Mouse (Mus musculus): ENCODE measurements around the gene Adam30.
"Not testable (repeated sequence)": the region's sequence is repeated elsewhere in the genome, so short reads cannot be mapped to it uniquely, and the experiment has no call there.

Gene Adam30

DNA sequence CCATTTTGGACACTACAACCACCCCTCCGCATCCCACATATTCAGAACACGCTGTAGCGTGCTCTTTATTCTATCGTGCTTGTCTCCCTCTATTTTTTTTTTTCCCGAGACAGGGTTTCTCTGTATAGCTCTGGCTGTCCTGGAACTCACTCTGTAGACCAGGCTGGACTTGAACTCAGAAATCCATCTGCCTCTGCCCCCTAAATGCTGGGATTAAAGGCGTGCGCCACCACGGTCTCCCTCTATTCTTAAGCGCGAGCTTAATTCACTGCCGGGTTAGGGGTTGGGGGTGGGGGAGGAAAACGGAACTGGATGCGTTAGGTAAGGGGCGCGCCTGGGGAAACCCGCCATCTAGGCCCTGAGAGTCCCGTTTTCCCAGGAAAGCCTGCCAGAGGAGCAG is at the start of gene Adam30:
Adam30 (plus strand) TSS at position 301 of the 400 bp plus-strand sequence.
- no peak for DNase-seq

DNA sequence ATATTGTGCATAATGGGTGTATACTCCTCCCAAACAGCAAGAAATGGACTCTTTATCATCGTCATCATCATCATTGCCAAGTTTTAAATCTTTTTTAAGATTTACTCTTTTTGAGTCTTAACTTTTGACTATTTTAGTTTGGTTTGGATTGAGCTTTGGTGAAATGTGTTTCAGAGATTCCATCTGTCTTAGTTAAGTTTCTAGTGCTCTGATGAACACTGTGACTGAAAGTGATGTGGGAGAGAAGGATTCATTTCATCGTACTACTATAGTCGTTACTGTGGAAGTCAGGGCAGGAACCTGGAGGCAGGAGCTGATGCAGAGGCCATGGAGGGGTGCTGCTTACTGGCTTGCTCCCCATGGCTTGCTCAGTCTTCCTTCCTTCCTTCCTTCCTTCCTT is 42.2 kb upstream of the Adam30 start:
- DNase-seq: no peak

DNA sequence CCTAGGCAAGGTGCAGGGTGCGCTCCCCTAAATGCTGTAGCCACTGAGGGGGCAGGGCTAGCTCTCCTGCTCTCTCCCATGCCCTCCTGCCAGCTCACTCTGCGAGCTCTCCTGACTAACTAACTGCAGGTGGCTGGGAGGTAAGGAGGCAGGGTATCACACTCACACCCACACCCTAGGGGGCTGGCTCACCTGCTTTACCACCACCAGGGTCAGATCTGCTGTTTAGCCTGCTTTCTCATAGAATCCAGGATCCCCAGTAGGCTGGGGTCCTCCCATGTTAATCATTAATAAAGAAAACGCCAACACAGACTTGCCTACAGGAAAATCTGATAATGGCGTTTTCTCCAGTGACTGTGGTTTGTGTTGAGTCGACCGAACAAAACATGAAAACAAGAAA is 41.1 kb upstream of the Adam30 start:
- no peak for DNase-seq

DNA sequence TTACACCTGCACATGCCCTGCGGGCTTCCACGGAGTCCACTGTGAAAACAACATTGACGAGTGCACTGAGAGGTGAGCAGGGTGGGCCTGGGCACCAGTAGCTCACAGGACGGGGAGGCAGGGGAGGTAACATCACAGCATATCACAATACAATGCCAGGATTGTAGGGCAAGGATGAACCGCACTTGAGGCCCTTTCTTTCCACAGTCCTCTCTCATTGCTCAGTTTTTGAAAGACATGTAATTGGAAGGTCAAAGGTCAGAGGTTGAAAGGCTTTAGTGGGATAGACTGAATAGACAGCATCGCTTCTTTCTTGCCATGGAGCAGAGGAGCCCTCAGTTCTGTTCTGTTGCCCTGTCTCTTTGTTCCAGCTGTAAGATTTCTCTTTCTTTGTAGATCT is 39.5 kb upstream of the Adam30 start:
- no peak for DNase-seq

DNA sequence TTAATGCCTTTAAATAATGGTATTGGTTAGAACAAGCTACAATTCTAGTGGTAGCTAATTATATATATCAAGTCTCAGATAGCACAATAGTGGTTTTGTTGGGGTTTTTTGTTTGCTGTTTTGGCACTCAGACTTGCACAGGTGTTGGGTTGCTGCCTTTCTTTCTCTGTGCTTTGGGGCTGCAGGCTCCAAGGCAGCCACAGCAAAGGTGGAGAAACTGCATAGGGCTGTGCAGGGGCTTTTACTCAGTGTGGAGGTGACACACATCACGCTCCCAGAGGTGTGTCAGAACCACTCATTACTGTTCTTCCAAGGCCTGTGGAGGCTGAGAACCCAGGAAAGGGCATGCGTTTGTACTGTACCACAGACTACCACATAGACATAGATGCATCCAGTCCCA is 32.7 kb upstream of the Adam30 start:
- DNase-seq: no peak

DNA sequence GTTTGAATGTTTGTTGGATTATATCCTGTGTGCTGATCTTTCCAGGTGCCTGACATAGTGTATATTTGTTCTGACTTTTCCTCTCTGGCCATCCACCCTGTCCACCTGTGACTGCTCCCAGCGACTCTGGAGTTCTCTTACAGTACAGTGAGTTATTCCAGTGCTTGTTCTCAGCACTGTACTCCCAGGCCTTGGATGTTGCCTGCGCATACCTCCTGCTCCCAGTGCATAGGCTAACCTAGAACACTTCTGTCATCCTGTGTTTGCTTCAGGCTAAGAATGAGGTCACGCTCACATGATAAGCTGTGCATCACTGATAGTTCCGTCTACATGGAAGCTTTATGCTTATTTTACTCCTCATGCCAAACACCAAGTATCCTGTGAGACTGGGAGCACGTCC is 31.7 kb upstream of the Adam30 start:
- no peak for DNase-seq

DNA sequence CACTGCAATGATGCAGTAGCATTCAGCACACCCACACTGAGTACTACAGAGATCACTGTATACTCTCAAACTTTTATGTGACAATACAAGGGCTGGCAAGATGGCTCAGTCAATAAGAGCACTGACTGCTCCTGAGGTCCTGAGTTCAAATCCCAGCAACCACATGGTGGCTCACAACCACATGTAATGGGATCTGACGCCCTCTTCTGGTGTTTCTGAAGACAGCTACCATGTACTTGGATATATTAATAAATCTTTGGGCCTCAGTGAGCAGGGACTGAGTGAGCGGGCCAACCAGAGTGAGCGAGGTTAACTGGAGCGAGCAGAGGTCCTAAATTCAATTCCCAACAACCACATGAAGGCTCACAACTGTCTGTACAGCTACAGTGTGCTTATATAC is 28.3 kb upstream of the Adam30 start:
- DNase-seq: not testable (repeated sequence)

DNA sequence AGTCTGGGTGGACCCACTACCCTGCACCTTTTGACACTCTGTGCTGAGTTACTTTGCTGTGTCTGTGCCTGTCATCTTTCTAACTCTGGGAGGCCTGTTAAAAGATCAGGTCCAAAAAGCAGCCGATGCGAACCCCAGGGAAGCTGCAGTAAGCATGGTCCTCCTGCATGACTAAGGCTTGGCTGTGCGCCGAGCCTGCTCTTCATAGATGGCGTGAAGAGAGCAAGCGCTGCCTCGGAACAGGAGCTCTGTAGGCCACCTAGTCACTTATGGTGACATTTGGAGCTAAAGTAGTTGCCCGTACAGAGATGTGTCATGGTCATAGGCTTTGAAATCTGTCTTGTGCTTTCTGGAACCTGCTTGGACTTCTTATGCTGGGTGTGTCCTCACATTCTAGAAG is 27.8 kb upstream of the Adam30 start:
- no peak for DNase-seq

DNA sequence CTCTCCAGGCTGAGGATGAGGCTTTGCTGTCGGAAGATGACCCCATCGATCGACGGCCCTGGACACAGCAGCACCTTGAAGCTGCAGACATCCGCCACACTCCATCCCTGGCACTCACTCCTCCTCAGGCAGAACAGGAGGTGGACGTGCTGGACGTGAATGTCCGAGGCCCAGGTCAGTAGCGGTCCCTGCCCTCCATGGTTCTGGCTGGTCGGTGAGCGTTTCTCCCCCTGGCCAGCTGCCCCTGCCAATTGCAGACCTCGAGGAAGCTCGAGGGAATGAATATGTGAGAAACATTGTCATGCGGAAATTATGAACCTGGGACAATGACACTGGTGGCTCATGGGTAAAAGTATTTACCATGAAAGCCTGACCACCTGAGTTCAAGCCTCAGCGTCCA is 19.0 kb upstream of the Adam30 start:
- DNase-seq: no peak

DNA sequence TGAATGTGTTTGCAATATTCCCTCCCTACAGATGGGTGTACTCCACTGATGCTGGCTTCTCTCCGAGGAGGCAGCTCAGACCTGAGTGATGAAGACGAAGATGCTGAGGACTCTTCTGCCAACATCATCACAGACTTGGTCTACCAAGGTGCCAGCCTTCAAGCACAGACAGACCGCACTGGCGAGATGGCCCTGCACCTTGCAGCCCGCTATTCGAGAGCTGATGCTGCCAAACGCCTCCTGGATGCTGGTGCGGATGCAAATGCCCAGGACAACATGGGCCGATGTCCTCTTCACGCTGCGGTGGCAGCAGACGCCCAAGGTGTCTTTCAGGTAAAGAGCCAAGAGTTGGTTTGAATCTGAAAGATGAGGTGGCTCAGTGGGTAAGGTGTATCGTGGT is 17.6 kb upstream of the Adam30 start:
- no peak for DNase-seq

DNA sequence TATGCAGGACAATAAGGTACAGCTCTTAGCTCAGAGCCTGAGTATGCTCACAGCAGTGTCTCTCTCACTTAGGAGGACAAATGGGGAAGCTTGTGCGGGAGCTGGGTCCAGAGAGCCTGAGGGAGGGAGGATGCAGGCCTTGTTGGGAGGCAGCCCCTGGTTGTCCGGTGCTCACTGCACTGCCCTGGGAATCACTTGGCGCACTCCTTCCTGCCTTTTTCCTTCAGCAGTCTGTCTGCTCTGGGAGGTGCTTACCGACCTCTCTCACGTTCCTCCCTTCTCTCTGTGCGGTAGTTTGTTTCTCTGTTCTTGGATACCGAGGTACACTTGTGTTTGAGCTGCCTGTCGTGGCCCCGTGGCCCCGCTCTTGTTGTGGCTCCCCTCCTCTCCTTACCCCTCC is 15.2 kb upstream of the Adam30 start:
- DNase-seq: no peak

DNA sequence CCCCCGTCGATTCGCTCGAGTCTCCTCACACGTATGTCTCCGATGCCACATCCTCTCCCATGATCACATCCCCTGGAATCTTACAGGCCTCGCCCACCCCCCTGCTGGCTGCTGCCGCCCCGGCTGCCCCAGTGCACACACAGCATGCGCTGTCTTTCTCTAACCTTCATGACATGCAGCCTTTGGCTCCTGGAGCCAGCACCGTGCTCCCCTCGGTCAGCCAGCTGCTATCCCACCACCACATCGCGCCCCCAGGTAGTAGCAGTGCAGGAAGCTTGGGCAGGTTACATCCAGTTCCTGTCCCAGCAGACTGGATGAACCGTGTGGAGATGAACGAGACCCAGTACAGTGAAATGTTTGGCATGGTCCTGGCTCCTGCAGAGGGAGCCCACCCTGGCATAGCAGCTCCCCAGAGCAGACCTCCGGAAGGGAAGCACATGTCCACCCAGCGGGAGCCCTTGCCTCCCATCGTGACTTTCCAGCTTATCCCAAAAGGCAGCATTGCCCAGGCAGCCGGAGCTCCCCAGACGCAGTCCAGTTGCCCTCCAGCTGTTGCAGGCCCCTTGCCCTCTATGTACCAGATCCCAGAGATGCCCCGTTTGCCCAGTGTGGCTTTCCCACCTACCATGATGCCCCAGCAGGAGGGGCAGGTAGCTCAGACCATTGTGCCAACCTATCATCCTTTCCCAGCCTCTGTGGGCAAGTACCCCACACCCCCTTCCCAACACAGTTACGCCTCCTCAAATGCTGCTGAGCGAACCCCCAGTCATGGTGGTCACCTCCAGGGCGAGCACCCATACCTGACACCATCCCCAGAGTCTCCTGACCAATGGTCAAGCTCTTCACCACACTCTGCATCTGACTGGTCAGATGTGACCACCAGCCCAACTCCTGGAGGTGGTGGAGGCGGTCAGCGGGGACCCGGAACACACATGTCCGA is 13.7 kb upstream of the Adam30 start:
- no peak for DNase-seq

DNA sequence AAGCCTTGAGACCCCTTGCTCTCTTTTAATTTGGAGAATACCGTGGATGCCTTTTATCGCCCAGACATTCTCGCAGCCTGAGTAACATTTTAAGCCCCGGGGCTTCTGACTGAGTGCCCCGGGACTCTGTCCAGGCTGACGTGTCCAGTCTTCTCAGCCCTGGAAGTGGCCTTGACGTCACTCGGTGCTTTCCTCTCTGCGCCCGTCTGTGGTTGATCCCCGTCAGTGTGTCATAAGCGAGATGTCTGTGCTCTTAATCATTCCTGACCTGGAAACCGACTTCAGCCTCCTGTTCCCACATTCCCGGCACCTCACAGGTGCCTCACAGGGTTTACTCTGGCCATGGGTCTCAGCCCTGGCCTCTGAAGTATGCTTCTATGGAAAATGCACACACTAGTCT is 12.7 kb upstream of the Adam30 start:
- no peak for DNase-seq

DNA sequence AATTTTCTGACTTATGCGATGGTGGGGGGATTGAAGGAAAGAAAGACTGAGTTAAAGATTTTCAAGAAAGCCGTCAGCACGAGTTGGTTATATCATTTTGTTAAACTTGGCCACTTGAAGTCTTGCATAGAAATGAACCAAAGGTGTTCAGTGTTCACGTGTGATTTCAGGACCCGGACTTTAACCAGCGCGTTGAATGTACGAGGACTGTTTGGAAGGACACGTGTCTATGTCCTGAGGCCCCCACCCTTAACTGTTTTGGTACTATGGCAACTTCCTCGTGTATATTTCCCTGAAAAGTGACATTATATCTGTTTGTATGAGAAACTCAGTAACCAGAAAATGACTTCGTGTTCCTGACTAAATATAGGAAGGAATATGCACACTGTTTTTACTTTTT is 10.5 kb upstream of the Adam30 start:
- DNase-seq: no peak

DNA sequence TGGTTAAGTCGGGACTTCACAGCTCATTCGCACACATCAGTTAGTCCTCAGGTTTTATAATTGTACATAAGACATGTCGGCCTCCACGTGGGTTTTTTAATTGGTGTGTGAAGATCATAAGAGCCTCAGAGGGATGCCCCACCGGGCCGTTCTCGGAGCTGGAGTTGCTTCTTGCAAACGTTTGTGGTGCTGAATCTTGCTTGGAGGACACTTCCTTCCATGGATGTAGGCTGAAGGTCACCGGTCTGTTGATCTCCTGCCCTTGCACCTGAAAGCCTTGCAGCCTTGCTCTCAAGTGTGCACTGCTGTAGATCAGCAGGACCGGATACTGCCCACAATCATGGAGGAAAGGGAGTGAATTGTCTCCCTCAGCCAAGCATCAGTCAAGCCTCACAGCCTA is 9.4 kb upstream of the Adam30 start:
- DNase-seq: no peak

DNA sequence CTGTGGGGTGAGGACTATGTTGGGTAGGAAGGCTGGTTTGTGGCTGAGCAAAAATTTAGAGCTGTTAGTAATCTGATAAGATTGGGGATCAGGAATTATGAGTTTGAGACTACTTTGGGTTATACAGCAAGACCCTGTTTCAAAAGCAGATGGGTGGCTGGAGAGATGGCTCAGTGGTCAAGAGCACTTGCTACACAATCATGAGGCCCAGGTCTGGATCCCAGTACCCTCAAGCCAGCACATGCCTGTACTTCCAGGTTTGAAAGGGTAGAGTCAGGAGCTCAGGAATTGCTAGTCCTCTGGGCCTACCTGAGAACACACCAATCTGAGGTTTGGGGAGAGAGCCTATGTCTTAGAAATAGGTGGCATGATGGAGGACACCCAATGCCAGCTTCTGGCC is 7.0 kb upstream of the Adam30 start:
- no peak for DNase-seq

DNA sequence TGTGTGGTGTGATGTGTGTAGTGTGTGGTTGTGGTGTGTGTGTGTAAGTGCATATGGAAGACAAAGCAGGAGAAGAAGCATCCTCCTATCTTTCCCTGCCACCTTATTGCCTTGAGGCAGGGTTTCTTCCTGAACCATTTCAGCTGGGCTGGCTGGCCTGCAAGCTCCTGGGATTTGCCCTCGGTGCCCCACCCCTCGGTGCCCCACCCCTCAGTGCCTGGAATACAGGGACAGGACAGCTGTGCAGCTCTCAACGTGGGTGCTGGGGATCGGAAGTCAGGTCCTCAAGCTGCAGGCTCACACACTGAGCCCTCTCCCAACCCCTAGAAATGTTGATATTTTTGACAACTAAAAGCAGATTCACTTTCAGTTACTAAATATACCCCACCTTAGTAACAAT is 4.3 kb upstream of the Adam30 start:
- DNase-seq: no peak

DNA sequence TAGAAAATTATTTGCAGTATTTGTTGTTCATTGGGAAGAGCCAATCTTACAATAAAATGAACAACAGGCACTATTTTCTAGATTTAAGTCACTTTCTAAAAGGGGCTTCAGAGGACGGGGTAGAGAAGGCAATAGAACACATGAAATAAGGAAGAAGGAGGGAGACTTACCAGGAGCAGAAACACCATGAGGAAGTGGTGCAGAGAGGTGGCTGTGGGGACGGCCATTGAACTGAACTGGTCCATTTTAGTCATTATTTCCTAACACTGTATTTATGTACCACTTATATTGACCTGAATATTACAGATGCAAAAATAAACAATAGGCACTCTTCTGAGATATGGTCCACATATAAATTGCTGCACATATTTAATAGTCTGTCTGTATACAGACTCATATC is 3.4 kb upstream of the Adam30 start:
- DNase-seq: no peak

DNA sequence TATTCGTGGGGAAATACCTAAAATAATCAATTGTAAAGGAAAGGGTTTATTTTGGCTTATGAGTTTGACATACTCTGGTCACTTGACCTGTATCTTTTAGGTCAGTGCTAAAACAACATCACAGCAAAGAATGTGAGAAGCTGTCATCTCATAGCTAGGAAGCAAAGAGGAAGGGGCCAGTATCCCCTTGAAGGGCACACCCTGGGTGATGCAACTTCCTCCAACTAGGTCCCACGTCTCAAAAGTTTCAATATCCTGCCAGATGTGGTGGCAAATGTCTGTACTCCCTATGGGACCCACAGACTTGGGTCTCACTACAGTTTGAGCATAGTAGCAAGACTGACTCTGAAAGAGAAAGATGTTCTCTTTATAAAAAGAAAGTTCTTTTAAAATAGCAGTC is 2.8 kb upstream of the Adam30 start:
- no peak for DNase-seq

DNA sequence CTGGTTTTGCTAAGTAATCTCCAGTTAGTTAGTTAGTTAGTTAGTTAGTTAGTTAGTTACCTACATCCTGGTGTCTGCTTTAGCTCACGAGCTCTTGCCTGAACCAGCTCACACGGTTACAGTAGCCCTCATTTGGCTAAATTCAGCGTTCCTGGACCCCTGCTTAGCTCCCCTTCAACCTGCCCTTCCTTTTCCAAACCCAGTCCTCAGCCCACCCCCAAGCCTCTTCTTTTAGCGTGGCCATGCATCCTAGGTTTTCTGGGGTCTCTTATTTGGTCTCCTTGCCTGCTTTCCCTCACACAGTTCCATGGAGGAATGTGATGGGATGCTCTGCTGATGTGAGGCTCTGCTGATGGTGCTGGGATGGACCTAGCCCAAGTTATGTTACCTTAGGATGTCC is 1.8 kb upstream of the Adam30 start:
- DNase-seq: no peak

DNA sequence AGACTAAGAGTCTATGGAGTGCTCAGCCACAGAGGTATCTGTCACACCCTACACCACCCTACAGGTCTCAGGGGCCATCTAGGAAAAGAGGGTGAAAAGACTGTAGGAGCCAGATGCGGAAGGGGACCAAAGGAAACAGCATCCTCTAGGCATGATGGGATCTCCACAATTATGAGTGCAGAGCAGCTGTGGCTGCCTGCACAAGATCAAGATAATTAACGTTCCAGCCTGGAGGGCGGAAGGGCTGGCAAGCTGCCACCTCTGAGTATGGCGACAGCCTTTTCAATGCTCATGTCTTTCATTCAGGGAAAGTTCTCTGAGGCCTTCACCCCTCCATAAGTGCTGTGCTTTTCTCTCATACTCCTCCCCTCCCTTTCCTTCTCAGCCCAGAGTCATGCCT is 1.1 kb upstream of the Adam30 start:
- no peak for DNase-seq

DNA sequence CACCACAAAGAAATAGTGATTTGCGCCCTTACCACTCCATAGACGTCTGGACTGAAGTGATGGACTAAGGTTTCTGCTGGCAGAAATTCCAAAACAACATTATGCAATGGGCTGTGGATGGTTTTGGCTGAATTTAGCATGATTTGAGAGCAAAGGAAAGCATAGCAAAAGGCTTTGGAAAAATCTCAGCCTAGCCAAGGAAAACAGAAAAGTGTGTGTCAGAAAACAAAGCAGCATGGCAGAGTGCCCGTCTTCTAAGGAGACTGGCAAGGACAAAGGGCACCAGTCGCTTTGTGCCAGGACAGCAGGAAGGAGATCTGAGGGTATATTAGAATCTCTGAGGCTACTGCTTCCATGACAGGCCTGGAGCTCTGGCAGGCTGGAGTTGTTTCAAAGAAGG is 17.9 kb downstream of the Adam30 start:
- no peak for DNase-seq

DNA sequence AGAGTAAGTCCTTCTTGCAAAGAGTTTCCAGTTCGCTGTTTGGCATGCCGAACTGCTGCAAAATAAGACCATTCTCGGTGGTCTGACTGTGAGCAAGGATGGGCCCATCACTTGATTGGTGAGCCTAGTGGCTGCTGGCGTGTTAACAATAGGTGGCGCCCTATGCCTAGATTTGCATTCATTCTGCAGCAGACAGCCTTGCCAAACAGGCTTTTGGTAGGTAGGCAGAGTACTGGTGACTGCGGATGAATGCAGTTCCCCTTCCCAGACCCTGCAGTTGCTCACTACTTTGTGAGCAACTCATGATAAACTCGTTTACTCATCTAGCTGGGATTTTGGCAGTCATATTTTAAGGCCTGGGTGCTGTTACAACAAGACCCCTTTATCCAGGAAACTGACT is 20.4 kb downstream of the Adam30 start:
- DNase-seq: no peak

DNA sequence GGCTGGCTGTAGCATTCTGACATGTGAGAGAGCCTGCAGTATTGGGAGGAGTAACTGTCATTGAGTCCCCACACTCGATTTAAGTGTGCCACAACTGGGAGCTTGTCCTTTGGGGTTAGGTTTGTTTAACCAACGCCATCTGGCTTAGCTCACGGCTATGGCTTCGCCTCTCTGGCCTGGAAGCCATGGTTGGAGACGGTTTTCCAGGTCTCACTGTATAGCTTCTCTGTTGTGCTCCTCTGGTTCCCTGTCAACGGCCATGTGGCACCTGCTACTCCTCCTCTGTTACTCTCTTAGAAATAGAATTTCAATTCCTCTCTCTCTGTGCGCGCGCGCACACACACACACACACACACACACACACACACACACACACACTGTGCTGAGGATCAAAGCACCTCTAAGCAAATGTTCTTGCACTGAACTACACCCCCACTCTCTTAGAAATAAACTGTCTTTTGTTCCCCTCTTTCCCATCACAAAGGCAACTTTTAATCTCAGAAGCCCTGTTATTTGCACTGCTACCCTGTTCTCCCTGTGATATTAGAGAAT is 24.8 kb downstream of the Adam30 start:
- no peak for DNase-seq

DNA sequence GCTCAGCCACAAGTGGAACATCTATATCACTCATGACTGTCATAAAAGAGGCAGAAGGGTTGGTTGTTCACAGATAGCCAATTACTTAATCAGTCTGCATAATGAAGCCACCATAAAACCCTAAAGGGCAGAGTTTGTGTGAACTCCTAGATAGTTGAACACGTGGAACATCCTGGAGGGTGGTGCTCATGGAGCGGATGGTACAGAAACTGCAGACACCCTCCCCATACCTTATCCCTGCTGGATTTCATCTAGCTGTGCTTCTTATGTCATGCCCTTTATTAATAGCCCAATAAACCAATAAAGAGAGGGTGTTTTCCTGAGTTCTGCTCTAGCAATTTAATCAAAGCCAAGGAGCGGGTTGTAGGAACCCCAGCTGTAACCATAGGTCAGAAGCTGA is 27.3 kb downstream of the Adam30 start:
- no peak for DNase-seq

Data from cerebellum, adult 11 months (tissue).